Comparison of ENCODE assay signal across 13 mouse cellular contexts in the genomic region with DNA sequence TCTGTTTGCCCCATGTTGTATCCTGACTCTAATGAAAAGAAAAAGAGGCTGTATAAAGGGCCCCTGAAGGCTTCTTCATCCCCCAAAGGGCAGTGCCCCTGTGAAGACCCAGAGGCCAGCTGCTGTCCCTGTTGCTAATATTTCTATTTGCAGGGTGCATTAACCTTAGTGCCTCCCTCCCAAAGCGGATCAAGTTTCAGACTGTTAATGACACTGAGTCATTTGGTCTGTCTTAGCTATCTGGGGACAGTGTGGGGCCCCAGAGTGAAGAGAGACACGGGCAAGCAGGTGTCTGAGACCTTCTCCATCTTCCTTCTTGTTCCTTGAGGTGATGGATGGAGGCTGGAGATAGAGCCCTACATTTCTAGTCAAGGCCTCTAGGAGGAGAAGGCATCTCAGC. TPM values are rescaled to one million over a fixed set of nuclear protein-coding genes. Genes with fewer than 3 reads are reported as not detected.
A peak's percentile ranks its signal among the peaks of the same experiment; 100 is the strongest.
DNase-seq lines count a peak whose midpoint lies in the region; ATAC-seq and TF ChIP-seq lines count a peak whose summit lies in the region.
"Had no signal": no experiment of that assay in that cellular context is flagged by ENCODE, and none has a peak within 500 bp of the region (broad histone marks: within the 10 kb centered on the region; RNA-seq: fewer than 3 reads in every experiment).

No protein-coding gene starts in this region.

- no peaks in the 10 kb centered on the region for H3K9me3 ChIP-seq in heart, embryonic 14.5 days (ENCODE audit: control insufficient read depth, low read length)
- H3K9me3 ChIP-seq in lung, postnatal 0 days (ENCODE audit: low read length), result no peaks in the 10 kb centered on the region
- H3K9me3 ChIP-seq: lung, embryonic 15.5 days had no signal

- H3K4me1 ChIP-seq in heart, embryonic 14.5 days (ENCODE audit: control insufficient read depth in 2 of 2, insufficient read depth in 2 of 2, low read length in 2 of 2), result peaks cover 29 to 34% of the 10 kb centered on the region in 2 experiments
- peaks cover 14% of the 10 kb centered on the region for H3K4me1 ChIP-seq in lung, postnatal 0 days (ENCODE audit: insufficient read depth, low read depth, low read length)

- no peak for ATAC-seq in heart, embryonic 14.5 days (ENCODE audit: insufficient number of reproducible peaks, insufficient read depth, low FRiP score, low read depth)
- no peak for ATAC-seq in lung, postnatal 0 days

- H3K36me3 ChIP-seq in heart, embryonic 14.5 days (ENCODE audit: control insufficient read depth, insufficient read depth, low read length), result no peaks in the 10 kb centered on the region
- H3K36me3 ChIP-seq in lung, postnatal 0 days (ENCODE audit: insufficient read depth, low read length), result no peaks in the 10 kb centered on the region
- H3K36me3 ChIP-seq: lung, embryonic 15.5 days had no signal

- 41% methylated on average over 2 of the region's 2 CpGs for WGBS in heart, embryonic 14.5 days
- 32% methylated on average over 2 of the region's 2 CpGs for WGBS in lung, postnatal 0 days

- H3K9ac ChIP-seq in heart, embryonic 14.5 days (ENCODE audit: low read length), result peak overlapping the region; percentile 25; the same call in 1 of the 2 replicates
- no peak overlapping the region for H3K9ac ChIP-seq in lung, postnatal 0 days (replicated peaks; ENCODE audit: low read depth)
- H3K9ac ChIP-seq: lung, embryonic 15.5 days had no signal

- TF ChIP-seq CTCF in lung, postnatal 0 days (IDR thresholded peaks at IDR 0.05), result no peak

- peak; percentile 28 for DNase-seq in cerebellum, adult 9-10 months
- DNase-seq in cerebellum, adult 18-20 months, result no peak
- no peak for DNase-seq in heart, adult 9 months (ENCODE audit: low spot score in 2 of 2)
- DNase-seq in lung, postnatal 0 days (ENCODE audit: low spot score), result no peak
- DNase-seq in lung, adult 18-20 months, result no peak
- DNase-seq in skeletal muscle tissue, adult 2 months (ENCODE audit: low read depth, low spot score), result peak; percentile 68
- DNase-seq in retina, embryonic 14.5 days (ENCODE audit: low spot score), result no peak
- DNase-seq: adrenal gland, postnatal 36 days; kidney, postnatal 36 days; layer of hippocampus, postnatal 36 days had no signal

- H3K4me3 ChIP-seq in heart, embryonic 14.5 days (ENCODE audit: control insufficient read depth in 1 of 2, insufficient read depth in 1 of 2, low read depth in 1 of 2, low read length in 2 of 2), result no peak overlapping the region
- no peak overlapping the region for H3K4me3 ChIP-seq in lung, postnatal 0 days (ENCODE audit: low read depth, low read length)
- H3K4me3 ChIP-seq: lung, embryonic 15.5 days had no signal

- no peaks in the 10 kb centered on the region for H3K27me3 ChIP-seq in heart, embryonic 14.5 days (ENCODE audit: control insufficient read depth, insufficient read depth, low read length)
- no peaks in the 10 kb centered on the region for H3K27me3 ChIP-seq in lung, postnatal 0 days (replicated peaks; ENCODE audit: insufficient read depth, low read length)
- H3K27me3 ChIP-seq: lung, embryonic 15.5 days had no signal

- no peak for TF ChIP-seq EP300 in lung, postnatal 0 days (IDR thresholded peaks at IDR 0.05)

- H3K27ac ChIP-seq in heart, embryonic 14.5 days (replicated peaks in 1 of 2; ENCODE audit: control insufficient read depth in 1 of 2, insufficient read depth in 1 of 2, low read depth in 2 of 2, low read length in 2 of 2), result peak overlapping the region in 1 of 2 experiments; percentile 70; a peak in 2 of 4 replicates
- 0 out of 2 replicates have a peak overlapping the region, but pooled peaks have one; percentile 68 for H3K27ac ChIP-seq in lung, postnatal 0 days (ENCODE audit: low read length)
- H3K27ac ChIP-seq: lung, embryonic 15.5 days had no signal

- H3K4me2 ChIP-seq in heart, embryonic 14.5 days (ENCODE audit: low read length), result peak overlapping the region; percentile 31
- no peak overlapping the region for H3K4me2 ChIP-seq in lung, postnatal 0 days (replicated peaks; ENCODE audit: low read depth, low read length)
- H3K4me2 ChIP-seq: lung, embryonic 15.5 days had no signal

RNA-seq across cellular contexts. Expression of gene Mybph, which starts 1.9 kb away (rescaled TPM):
- 0.12 and 0.27 TPM in 2 replicates for polyA plus RNA-seq in heart, embryonic 14.5 days (2014; fragmentation: Nextera tagmentation; extraction: Ambion mirVana)
- 0.18 and 0.38 TPM in 2 replicates for polyA plus RNA-seq in lung, postnatal 0 days (2015; fragmentation: Nextera tagmentation; extraction: Ambion mirVana)
- polyA plus RNA-seq: liver, adult 2 months had no signal

RNA-seq across cellular contexts. Expression of gene Chil1, which starts 13.1 kb away (rescaled TPM):
- polyA plus RNA-seq in heart, embryonic 14.5 days (2014; fragmentation: Nextera tagmentation; extraction: Ambion mirVana), result 0.66 and 1.5 TPM in 2 replicates
- 550 and 782 TPM in 2 replicates for polyA plus RNA-seq in lung, postnatal 0 days (2015; fragmentation: Nextera tagmentation; extraction: Ambion mirVana)

RNA-seq across cellular contexts. Expression of gene Adora1, which starts 40.1 kb away (rescaled TPM):
- polyA plus RNA-seq in heart, embryonic 14.5 days (2014; fragmentation: Nextera tagmentation; extraction: Ambion mirVana), result 11.3 and 11.7 TPM in 2 replicates
- 4.8 and 4.9 TPM in 2 replicates for polyA plus RNA-seq in lung, postnatal 0 days (2015; fragmentation: Nextera tagmentation; extraction: Ambion mirVana)

Comparison
In these comparisons a context has a peak if more than half of its experiments do, and no peak if none do; other contexts are left out.
1. DNase-seq: peak in cerebellum, adult 9-10 months (single experiment) and skeletal muscle tissue, adult 2 months (single experiment); none in cerebellum, adult 18-20 months (0 of 2), heart, adult 9 months (0 of 2), lung, postnatal 0 days (single experiment), lung, adult 18-20 months (0 of 2) and retina, embryonic 14.5 days (single experiment).
2. RNA of gene Chil1, which starts 13.1 kb away (polyA plus RNA-seq): 550 to 782 TPM in lung, postnatal 0 days; 0.66 to 1.5 TPM in heart, embryonic 14.5 days; every median in the first group is over 100 times any median in the second.